Mouse (Mus musculus): ENCODE data around the gene Nsmce4a. TPM values are rescaled to one million over a fixed set of nuclear protein-coding genes. Genes with fewer than 3 reads are reported as not detected.

The Nsmce4a gene
- polyA plus RNA-seq, 1 experiment from 2014 or later: 166 TPM

DNA sequence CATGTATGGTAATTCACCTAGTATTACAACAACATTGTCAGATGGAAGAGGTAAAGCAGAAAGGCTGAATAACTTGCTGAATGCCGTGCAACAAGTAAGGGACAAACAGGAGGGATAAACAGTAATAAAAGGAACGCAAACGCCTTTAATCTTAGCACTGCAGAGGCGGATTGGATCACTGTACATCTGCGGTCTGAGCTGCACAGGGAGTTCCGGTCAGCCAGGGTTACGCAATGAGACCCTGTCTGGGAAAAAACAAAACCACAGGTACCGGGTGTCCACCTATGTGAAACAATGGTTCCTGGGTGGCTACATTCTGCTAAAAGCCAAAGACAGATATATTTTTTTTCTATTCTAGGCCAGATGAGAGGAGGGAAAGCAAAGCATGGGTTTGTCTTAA lies 49.5 kb downstream of the Nsmce4a start:
- Histone ChIP-seq H3K27me3 (no peaks in the 10 kb centered on the region), H3K9ac (no peak overlapping the region), H3K4me3 (no peak overlapping the region), H3K4me1 (peaks cover 7% of the 10 kb centered on the region), H3K36me3 (ENCODE audit: poor library complexity, severe bottlenecking) (no peaks in the 10 kb centered on the region), H3K4me2 (no peak overlapping the region), H3K27ac (no peak overlapping the region), H3K9me3 (replicated peaks) (no peaks in the 10 kb centered on the region)
- 94% methylated on average over 8 of the region's 8 CpGs for WGBS
- no peak for ATAC-seq

DNA sequence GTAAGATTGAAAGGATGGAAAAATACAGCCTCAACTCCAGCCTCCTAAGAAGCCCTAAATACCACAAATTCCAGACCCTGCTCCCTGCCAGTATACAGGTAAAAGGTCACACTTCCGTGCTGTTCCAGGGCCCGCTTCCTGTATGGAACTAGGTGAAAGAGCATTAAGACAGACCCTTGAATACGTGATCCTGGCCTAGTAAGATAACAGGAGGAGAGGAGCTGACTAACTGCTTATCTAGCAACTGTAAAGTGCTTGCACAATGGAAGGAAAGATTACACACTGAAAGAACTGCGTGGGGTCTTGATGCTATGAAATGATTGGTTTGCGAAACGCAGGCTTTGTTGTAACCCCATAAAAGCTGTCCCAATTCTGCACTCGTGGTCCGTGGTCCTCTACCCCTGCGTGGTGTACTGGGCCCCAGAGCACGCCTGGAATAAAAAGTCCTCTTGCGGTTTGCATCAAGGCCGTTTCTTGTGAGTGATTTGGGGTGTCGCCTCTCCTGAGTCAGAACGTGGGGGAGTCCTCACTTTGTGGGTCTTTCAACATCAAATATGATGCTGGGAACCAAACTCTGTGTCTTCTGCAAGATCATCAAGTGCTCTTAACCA lies 52.0 kb downstream of the Nsmce4a start:
- Histone ChIP-seq H3K4me1 (peaks cover 22% of the 10 kb centered on the region), H3K4me2 (0 out of 2 replicates have a peak overlapping the region, but pooled peaks have one; percentile 76), H3K27ac (no peak overlapping the region), H3K27me3 (no peaks in the 10 kb centered on the region), H3K9ac (no peak overlapping the region), H3K9me3 (replicated peaks) (no peaks in the 10 kb centered on the region), H3K4me3 (no peak overlapping the region), H3K36me3 (ENCODE audit: poor library complexity, severe bottlenecking) (no peaks in the 10 kb centered on the region)
- 95% methylated on average over 14 of the region's 14 CpGs for WGBS
- no peak for ATAC-seq

- Histone ChIP-seq H3K9me3 (replicated peaks) (no peaks in the 10 kb centered on the region), H3K27me3 (no peaks in the 10 kb centered on the region), H3K4me3 (peak within 1 kb of the TSS; percentile 82), H3K9ac (peak within 1 kb of the TSS; percentile 94), H3K4me2 (peak within 1 kb of the TSS; percentile 76), H3K4me1 (peaks cover 22% of the 10 kb centered on the region), H3K27ac (peak within 1 kb of the TSS; percentile 94), H3K36me3 (ENCODE audit: poor library complexity, severe bottlenecking) (0 out of 2 replicates have a peak, but pooled peaks cover 5% of the 10 kb centered on the region)
- 21% methylated on average over 20 of the region's 20 CpGs for WGBS
- no peak for ATAC-seq
These were observed 52.9 kb downstream of the Nsmce4a start, which contains the start of gene Ate1 for GRCm38 (mm10) chr7:130520049-130520425. TSS of gene Ate1 (minus strand) at chr7:130520369.

- Histone ChIP-seq H3K27me3 (no peaks in the 10 kb centered on the region), H3K4me3 (peak overlapping the region; percentile 82), H3K27ac (peak overlapping the region; percentile 94), H3K9me3 (replicated peaks) (no peaks in the 10 kb centered on the region), H3K4me1 (peaks cover 22% of the 10 kb centered on the region), H3K36me3 (ENCODE audit: poor library complexity, severe bottlenecking) (peaks cover 11% of the 10 kb centered on the region), H3K4me2 (peak overlapping the region; percentile 76), H3K9ac (peak overlapping the region; percentile 94)
- ATAC-seq: peak; percentile 99
- under 1% methylated on average over 88 of the region's 90 CpGs for WGBS
These were observed 53.5 kb downstream of the Nsmce4a start for GRCm38 (mm10) chr7:130519096-130520048.

- peaks cover 22% of the 10 kb centered on the region for H3K4me1 ChIP-seq
- H3K9me3 ChIP-seq (replicated peaks): no peaks in the 10 kb centered on the region
- H3K4me3 ChIP-seq: peak overlapping the region; percentile 82
- H3K9ac ChIP-seq: peak overlapping the region; percentile 94
- ATAC-seq: no peak
- H3K27ac ChIP-seq: peak overlapping the region; percentile 94; the same call in 1 of the 2 replicates
- no peaks in the 10 kb centered on the region for H3K27me3 ChIP-seq
- peak overlapping the region; percentile 76 for H3K4me2 ChIP-seq
- 43% methylated on average over 26 of the region's 26 CpGs for WGBS
- peaks cover 17% of the 10 kb centered on the region for H3K36me3 ChIP-seq (ENCODE audit: poor library complexity, severe bottlenecking)
These were observed 54.5 kb downstream of the Nsmce4a start for GRCm38 (mm10) chr7:130518213-130519095.

DNA sequence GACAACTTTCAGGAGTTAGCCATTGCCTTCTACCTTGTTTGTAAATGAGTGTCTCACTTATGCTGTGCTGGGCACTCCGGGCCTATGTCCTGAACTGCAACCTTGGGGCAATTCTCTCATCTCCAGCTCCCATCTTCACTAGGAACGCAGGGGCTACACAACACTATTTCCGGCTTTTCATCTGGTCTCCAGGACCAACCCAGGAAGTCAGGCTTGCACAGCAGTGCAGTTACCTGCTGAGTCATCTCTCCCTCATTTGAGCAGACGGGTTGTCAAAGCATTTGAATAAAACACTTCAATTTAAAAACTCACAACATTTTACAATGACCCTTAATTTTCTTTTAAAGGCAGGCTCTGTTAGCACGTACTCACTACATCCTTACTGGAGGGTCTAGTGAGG lies 62.7 kb downstream of the Nsmce4a start:
- WGBS: 95% methylated on average over 5 of the region's 5 CpGs
- Histone ChIP-seq H3K9ac (no peak overlapping the region), H3K4me3 (no peak overlapping the region), H3K36me3 (ENCODE audit: poor library complexity, severe bottlenecking) (peaks cover 72% of the 10 kb centered on the region), H3K27ac (no peak overlapping the region), H3K4me2 (no peak overlapping the region), H3K4me1 (no peaks in the 10 kb centered on the region), H3K9me3 (replicated peaks) (no peaks in the 10 kb centered on the region), H3K27me3 (no peaks in the 10 kb centered on the region)
- ATAC-seq: no peak

GRCm38 (mm10) chr7:130503006-130503405 lies 69.9 kb downstream of the Nsmce4a start:
- Histone ChIP-seq H3K9ac (no peak overlapping the region), H3K9me3 (replicated peaks) (no peaks in the 10 kb centered on the region), H3K4me1 (no peaks in the 10 kb centered on the region), H3K27ac (no peak overlapping the region), H3K4me2 (no peak overlapping the region), H3K27me3 (no peaks in the 10 kb centered on the region), H3K36me3 (ENCODE audit: poor library complexity, severe bottlenecking) (peaks cover 64% of the 10 kb centered on the region), H3K4me3 (no peak overlapping the region)
- 92% methylated on average over 5 of the region's 5 CpGs for whole genome bisulfite sequencing
- no peak for ATAC-seq

- WGBS: 75% methylated on average over 1 of the region's 1 CpGs
These were observed 71.4 kb downstream of the Nsmce4a start for GRCm38 (mm10) chr7:130501499-130501898.

GRCm38 (mm10) chr7:130493346-130493745 lies 79.6 kb downstream of the Nsmce4a start:
- peaks cover 11% of the 10 kb centered on the region for H3K36me3 ChIP-seq (ENCODE audit: poor library complexity, severe bottlenecking)
- no peak overlapping the region for H3K4me2 ChIP-seq
- peaks cover 11% of the 10 kb centered on the region; the same call in 1 of the 2 replicates for H3K4me1 ChIP-seq
- no peak overlapping the region for H3K27ac ChIP-seq
- 89% methylated on average over 3 of the region's 3 CpGs for WGBS
- no peaks in the 10 kb centered on the region for H3K27me3 ChIP-seq
- H3K9me3 ChIP-seq (replicated peaks): no peaks in the 10 kb centered on the region
- ATAC-seq: no peak
- H3K9ac ChIP-seq: no peak overlapping the region
- no peak overlapping the region for H3K4me3 ChIP-seq

More at GRCm38 (mm10) chr7:130501499-130501898, 71.4 kb downstream of the Nsmce4a start:
- Histone ChIP-seq H3K9me3 (replicated peaks) (no peaks in the 10 kb centered on the region), H3K4me3 (no peak overlapping the region), H3K9ac (no peak overlapping the region), H3K27me3 (no peaks in the 10 kb centered on the region), H3K36me3 (ENCODE audit: poor library complexity, severe bottlenecking) (peaks cover 51% of the 10 kb centered on the region), H3K4me2 (no peak overlapping the region), H3K27ac (no peak overlapping the region), H3K4me1 (no peaks in the 10 kb centered on the region)
- no peak for ATAC-seq

DNA sequence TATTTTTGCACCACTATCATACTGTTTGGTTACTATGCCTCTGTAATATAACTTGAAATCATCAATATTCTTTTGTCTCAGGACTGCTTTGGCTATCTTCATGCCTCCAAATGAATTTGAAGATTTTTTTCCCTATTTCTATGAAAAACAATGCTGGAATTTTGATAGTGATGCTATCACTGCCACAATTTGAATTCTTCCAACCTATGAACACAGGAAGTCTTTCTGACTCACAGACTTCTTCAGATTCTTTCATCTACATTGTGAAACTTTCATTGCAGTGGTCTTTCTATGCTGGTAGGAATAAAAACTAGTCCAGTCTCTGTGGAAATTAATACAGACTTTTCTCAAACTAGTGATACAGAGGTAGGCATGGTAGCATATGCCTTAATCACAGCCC lies 80.9 kb downstream of the Nsmce4a start:
- no peak for ATAC-seq
- no peak overlapping the region for H3K4me2 ChIP-seq
- H3K27ac ChIP-seq: no peak overlapping the region
- H3K36me3 ChIP-seq (ENCODE audit: poor library complexity, severe bottlenecking): peaks cover 18% of the 10 kb centered on the region
- H3K27me3 ChIP-seq: no peaks in the 10 kb centered on the region
- H3K4me1 ChIP-seq: peaks cover 11% of the 10 kb centered on the region; the same call in 1 of the 2 replicates
- H3K9ac ChIP-seq: no peak overlapping the region
- no peak overlapping the region for H3K4me3 ChIP-seq
- H3K9me3 ChIP-seq (replicated peaks): no peaks in the 10 kb centered on the region

All from forebrain, embryonic 13.5 days (tissue).